Mouse (Mus musculus): ENCODE results near the gene Calml4.
"Not testable (repeated sequence)": the region's sequence is repeated elsewhere in the genome, so short reads cannot be mapped to it uniquely, and the experiment has no call there.

The Calml4 gene

DNA sequence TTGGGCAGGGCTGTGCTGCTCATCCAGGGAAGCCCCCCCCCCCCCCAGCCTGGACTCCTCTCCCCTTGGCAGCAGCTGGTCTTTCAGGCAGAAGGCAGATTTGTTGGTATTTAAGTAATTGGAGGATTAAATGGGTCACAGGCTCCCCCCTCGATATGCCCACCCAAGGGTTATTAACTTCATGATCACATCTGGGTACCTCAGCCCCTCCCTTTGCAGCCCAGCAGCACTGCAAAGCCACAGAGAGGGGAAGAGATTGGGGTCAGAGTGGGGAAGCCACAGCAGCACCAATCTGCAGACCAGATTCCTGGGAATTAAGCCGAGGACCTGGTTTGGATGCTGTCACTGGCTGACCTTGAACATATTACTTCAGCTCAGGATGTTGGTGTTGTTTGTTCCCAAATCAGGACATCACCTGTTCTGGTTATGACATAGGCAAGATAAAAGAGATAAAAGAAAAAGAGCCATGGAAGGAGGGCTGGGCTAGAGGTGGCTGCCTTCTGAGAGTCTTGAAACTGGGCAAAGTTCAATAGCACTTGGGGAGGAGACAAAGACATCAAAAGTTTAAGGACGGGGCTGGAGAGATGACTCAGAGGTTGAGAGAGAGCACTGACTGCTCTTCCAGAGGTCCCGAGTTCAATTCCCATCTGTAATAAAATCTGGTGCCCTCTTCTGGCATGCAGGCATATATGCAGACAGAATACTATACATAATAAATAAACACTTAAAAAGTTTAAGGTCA lies 22.0 kb upstream of the Calml4 start:
- no peak for DNase-seq (ENCODE audit: low read depth)

DNA sequence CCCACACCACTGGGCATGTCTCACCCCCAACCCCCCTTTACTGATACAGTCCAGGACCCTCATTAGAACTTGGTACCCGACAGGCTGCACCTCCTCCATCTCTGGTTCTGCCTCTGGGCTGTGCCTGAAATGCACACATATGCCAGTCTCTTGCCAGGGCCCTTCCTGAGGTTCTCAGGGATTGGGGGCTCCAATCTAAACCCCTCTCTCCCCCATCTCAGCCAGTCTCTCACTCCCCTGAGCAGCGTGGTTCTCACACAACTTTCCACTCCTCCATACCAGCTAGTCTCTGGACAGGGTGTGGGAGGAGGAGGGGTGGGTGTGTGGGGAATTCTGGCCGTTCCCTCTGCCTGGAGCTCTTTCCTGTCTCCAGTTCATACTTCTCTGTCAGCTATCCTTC lies 20.3 kb upstream of the Calml4 start:
- no peak for DNase-seq (ENCODE audit: low read depth)

DNA sequence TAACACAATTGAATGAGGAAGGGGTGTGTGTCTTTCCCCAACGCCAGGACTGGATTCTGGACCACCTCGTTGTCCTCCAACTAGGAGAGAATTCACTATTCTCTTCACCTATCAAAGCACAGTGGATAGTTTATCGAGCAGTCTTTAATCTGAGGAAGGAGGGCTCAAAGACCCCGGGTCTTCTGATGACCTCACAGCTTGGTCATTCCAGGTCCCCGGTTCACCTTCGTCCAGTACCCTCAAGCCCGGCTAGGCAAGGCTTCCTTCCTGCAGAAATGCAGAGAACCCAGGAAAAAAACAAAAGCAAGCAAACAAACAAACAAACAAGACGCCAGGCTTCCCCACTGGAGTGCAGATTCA lies 19.8 kb upstream of the Calml4 start:
- no peak for DNase-seq (ENCODE audit: low read depth)

DNA sequence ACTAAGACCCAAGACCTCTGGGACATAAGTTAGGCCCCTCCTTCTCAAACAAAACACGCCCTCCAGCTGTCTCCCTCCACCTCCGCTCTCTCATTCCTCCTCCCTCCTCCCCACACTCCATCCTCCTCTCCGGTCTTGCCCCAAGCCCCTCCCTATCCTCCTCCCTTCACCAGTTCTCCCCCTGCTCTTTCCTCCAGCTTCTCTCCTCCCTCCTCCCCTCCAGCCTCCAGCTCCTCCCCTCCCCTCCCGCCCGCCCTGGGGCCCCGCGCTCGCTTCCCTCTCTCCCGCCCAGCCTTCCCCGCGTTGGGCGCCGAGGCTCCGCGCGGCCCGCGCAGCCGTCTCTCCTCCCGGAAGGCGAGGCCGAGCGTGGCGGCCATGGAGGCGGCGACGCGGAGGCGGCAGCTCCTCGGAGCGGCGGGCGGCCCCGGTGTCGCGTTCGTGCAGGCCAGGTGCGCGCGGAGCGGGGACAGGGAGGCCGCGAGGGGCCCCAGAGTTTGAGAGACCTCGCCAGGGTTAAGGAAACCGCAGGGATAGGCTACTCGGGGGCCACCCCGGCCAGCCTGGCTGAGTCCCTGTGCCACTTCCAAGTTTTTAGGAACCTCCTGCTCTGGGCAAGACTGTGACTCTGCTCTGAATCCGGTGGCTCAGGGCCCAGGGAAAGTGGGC lies 19.2 kb upstream of the Calml4 start, which contains the start of gene Cln6:
Cln6 (plus strand) TSS at position 280 of the 666 bp plus-strand sequence.
- peak; percentile 87 for DNase-seq (ENCODE audit: low read depth)

DNA sequence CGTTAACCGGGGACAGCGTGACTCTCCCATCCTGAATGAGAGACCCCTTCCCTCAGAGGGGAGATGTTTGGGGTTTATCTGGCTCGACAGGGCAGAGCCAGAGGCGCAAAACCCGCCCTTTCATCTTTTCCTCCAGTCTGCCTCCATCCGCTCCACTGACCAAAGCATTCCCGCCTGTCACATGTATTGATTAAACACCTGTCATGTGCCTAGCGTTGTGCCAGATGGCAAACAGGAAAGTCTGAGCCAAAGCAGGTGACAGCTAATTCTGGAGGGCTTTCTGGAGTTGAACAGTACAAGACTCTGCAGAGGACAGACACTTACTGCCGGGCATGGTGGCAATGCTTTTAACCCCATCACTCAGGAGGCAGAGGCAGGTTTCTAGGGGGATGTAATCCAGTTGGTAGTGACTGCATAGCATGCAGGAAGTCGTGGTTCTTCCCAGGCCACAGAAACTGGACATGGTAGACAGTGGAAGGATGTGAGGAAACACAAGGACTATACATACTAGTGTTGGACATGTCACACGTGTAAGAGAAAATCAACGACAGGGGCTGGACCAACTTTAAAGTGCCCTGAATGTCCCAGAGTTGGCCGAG lies 18.6 kb upstream of the Calml4 start:
- DNase-seq (ENCODE audit: low read depth) = no peak

DNA sequence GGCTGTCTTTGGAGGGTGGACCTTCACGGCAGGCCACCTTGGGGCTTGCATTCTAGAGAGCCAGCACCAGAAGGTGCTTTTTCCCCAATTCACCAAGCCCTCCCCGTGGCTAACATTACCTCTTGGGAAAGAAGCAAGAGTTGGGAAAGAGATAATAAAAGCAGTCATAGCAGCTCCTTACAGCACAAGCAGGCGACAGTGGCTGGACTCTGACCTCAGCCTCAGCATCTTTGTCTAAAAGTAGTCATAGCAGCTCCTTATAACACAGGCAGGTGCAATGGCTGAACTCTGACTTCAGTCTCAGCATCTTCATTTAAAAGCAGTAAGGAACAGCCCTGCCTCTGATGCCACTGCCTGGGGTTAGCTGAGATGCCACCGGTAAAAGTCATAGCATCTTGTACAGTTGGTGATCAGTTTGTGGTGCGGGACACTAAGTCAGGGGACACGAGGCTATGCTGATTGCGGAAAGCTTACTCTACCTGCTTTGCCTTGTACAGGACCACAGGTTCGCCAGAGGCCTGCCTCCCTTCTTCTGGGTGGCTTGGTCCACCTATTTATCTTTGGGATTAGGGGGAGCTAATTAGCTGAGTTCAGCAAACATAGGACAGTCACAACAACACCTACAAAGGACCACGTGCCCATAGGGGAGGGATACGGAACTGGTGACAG lies 14.4 kb upstream of the Calml4 start:
- DNase-seq (ENCODE audit: low read depth) = no peak

DNA sequence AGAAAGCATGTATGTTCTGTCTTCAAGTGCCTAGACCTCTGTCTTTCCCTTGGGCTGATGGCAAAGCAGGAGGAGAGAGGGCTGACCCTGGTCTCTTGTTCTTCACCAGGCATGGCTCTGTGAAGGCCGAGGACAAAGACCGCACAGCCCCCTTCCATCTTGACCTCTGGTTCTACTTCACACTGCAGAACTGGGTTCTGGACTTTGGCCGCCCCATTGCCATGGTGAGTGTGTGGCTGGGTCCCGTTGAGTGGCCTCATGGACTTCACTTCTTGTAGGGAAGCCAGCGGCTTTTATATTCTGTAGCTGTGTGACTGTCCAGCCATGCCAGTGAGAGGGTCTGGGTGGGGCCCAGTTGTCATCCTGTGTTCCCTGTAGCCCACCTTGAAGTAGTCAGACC lies 13.4 kb upstream of the Calml4 start:
- DNase-seq (ENCODE audit: low read depth) = no peak

DNA sequence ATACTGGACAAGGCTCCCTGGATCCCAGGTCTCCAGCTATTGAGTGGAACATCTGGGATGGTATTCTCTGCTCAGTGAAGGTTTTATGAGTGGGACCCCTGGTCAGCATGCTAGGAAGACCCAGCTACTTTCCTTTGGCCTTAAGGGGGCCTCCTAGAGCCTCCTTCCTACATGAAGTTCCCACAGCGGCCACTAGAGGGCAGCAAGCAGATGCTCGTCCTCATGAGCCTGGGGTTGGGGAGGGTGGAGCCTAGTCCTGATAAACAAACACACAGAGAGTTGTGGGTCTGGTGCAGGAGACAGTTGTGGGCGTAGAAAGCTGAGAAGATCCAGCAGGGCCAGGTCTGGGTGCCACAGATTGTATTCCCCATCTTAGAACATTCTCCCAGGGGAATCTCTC lies 10.2 kb upstream of the Calml4 start:
- DNase-seq (ENCODE audit: low read depth) = peak; percentile 93

DNA sequence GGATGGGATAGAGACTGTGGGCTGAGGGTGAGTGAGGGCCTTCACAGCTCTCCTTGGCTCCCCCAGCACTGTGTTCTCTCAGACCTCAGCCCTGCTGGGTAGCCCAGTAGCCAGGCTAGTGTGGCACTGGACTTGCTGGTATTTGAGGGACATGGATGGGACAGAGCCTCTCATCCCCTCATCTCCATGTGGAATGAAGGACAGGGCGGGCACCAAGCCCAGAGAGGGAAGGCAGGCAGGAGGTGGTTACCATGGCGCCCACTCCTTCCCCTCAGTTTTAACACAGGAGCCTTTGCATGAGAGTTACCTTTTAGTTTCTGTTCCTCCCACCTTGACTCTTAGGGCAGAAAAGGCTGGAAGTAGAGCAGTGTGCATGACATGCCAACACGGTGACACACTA lies 9.2 kb upstream of the Calml4 start:
- DNase-seq (ENCODE audit: low read depth) = no peak

DNA sequence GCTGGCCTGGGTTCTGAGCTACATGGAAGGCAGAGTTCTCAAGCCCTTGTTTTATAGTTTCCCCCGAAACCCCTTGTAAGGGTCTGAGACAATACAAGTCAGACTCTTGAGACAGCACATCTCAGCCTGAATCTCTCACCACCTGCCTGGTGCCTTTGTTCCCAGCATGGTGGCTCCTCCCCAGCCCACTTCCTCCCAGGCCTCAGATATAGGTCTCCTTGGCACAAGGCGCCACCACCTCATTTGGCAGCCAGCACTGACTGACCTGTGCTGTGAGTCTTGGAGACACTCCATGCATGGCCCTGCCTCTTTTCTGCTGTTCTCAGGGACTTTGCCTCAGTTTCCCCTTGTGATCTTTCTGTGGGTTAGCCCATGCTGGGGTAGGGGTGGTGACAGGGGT lies 6.3 kb upstream of the Calml4 start:
- no peak for DNase-seq (ENCODE audit: low read depth)

DNA sequence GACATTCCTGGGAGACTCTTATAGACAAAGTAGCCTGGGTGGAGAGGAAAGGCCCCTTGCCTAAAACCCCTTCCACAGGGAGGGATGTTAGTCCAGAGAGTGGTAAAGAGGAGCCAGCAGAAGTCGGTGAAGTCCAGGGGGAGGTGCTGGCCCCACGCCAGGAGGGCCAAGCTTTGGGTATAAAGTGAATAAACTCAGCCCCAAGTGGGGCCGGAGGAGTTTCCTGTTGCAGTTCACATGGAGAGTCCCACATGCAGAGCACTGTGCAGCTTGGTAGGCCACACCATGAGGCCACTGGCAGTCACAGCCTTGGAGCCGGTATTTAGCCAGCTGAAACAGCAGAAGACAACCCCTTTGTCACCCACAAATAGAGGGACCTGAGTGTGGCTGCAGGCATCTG lies 3.4 kb upstream of the Calml4 start:
- no peak for DNase-seq (ENCODE audit: low read depth)

DNA sequence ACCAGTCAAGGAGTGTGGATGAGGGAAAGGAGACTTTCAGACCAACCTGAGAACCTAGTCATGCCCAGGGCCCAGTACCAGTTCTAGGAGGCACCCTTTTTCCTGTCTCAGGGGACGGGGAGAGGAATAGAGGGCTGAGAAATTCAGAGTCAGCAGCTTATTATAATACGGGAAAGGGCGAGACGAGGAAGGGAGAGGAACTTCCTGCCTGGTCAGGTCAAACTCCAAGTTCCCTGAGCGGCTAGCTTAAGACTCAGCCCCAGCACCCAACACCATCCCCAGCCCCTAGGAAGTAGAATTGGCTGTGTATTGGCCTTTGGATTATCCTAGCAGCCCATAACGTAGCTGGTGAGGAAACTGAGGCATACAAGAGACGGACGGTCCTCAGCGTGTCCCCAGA lies 664 bp upstream of the Calml4 start:
- DNase-seq (ENCODE audit: low read depth) = no peak

DNA sequence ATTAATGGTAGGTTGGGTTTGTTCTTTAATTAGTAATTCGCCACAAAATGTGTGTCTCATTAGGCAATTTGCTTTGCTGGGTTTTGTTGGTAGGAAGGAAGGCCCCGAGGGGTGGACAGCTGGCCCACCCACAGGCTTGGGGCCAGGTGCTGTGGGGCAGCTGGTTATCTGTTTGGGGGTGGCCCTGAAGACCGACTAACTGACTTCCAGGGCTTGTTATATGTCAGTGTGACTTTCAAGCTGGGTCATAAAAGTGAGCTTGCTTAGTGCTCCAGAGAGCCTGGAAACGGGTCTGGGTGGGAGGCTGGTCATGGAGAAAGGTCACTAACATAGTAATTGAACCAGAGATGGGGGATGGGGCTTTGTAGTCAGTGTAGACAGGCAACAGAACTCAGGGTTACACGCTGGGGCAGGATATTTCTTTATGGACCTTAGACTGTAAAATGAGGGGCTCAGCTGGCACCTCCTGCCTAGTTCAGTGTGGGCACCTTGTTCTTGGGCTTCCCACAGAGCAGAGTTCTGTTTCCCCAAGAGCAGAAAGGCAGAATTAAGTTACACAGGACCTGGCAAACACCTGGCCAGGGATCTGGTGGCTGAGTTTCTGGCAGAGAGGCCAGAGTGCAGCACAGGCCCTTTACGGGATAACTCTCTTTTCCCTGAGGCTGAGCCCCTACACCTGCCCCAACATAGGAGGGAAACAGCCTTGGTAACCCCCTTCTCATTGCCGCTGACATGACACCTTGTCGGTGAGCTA lies 563 bp downstream of the Calml4 start:
- DNase-seq (ENCODE audit: low read depth) = no peak

DNA sequence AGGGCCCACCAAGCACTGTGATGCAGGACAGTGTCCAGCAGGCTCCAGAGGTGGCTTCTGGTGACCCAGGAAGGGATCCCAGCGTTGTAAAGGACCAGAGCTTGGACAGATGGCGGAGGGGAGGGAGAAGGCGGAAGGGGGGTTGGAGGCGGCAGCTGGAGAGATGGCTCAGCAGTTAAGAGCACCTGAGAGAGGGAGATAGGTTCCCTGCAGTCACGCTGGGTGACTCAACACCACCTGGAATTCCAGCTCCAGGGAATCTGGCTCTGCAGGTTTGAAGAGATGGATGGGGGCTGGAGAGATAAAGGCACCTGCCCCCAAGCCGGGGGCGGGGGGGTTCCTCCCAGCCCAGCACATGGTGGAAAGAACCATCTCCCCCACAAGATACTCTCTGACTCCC lies 2.2 kb downstream of the Calml4 start:
- not testable (repeated sequence) for DNase-seq (ENCODE audit: low read depth)

DNA sequence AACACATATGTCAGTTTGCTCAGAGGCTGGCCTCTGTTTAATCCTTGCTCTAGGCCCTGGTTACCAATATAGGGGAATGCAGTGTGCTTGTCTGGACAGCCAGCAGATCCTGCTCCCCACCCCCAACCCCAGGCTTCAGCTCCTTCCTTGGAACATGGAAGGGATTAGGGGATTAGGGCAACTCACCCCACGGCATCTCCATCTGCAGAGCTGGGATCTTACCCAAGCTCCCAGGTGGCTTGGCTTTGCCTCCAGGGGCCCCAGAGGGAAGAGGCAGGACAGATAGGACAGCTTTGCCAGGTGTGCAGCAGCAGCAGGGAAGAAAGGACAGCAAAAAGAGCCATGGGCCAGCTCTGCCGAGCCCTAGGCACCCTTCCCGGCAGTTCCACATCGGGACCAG lies 3.0 kb downstream of the Calml4 start:
- no peak for DNase-seq (ENCODE audit: low read depth)

DNA sequence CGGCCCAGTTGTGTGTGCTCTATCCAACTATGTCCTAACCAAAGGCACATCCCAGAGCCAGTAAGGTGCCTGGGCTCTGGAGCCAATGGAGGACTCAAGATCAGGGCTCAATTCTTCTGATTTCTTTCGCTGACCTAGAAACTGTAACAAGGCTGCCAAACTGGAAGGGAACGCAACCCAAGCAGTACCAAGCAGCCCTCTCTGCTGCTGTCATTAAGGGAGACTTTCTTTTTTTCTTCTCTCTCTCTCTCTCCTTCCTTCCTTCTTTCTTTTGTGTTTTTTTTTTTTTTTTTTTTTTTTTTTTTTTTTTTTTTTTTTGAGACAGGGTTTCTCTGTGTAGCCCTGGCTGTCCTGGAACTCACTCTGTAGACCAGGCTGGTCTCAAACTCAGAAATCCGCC lies 11.4 kb downstream of the Calml4 start:
- not testable (repeated sequence) for DNase-seq (ENCODE audit: low read depth)

DNA sequence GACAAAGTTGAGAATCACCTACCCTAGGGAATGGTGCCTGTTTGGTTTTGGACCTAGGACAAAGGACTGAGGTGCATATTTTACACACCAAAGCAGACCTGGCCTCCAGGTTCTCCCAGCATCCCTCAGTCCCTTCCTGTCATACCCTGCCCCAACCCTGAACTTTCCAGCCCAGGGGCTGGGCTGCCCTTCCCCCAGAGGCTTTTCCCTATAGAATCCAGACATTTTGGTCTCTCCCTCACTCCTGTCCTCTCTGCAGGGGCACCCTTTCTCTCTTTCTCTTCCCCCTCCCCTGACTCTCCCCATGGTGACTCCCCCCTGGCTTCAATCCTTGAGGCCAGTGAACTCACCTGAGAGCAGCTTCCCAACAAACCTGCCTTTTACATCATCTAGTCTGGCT lies 12.8 kb downstream of the Calml4 start:
- no peak for DNase-seq (ENCODE audit: low read depth)

DNA sequence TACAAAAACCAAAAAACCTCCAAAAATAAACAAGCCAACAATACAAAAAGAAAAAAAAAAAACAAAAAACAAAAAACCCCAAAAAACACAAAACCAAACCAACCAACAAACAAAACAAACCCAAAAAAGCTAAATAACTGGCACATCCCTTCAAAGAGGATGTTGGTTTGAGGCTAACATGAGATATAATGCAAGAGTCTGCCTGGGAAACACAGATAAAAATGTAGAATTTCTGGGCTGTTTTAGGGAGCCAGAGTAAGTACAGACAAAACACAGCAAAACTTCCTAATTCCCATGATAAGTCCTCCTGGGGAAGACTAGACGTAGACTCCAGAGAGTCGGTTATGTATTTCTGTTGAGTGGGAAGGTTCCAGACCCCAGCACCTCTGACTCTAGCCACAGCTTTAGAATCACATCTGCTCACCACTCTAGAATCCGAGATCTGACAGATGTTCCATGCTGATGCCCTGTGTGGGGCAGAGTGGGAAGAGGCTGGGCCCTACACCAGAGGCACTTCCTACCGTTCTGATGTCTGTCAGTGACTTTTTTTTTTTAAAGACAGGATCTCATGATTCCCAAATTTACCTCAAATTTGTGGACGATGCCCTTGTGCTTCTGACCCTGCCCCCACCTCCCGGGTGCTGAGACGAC lies 19.2 kb downstream of the Calml4 start:
- DNase-seq (ENCODE audit: low read depth) = no peak

DNA sequence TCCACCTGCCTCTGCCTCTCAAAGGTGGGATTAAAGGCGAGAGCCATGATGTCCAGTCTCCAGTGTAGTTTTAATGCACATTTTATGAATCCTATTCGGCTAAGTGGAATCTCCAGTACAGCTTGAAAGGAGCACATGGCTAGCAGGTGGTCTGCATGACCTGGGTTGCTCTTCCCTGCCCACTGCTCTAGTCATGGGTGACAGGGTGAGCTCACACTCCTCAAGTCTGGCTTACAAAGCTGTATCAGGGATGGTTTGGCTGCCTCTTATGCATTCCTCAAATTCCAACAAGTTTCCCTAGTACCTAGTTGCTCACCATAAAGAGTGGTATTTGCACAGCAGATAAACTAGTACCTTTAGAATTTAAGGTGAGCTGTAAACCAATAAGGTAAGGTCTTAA lies 19.9 kb downstream of the Calml4 start:
- DNase-seq (ENCODE audit: low read depth) = no peak

DNA sequence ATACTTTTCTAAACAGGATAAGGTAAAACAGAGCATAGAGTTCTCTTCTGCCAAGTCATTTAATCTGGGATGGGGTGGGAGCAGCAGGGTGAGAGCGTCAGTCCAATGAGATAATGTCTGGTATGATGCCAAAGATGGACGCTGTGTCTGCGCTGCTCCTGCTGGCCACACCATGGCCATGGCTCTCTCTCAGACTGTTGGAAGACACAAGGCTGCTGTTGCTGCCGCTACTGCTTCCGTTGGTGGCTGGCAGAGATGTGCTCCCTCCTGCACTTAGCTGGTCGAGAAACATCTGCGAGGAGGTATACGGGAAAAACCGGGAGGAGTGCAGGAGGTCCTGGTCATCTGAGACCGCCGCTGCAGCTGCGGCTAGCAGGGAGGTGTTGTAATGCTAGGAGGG lies 24.0 kb downstream of the Calml4 start:
- no peak for DNase-seq (ENCODE audit: low read depth)

DNA sequence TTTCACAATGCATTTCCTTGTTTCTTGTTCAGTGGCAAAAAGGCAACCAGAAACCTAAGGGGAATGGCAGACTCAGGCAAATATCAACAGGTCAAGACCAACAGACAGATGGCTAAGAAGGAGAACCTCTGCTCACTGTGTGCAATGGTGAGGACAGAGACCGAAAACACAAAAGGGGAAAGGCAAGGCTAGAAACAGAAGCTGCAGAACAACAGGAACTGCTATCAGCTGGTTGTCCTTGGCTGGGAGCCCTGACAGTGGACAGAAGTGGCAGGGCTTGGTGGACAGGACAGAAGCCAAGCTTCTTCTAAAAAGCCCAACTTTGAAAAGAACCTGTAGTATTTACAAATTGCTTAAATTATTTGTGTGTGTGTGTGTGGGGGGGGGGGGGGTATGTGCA lies 36.6 kb downstream of the Calml4 start:
- no peak for DNase-seq (ENCODE audit: low read depth)

DNA sequence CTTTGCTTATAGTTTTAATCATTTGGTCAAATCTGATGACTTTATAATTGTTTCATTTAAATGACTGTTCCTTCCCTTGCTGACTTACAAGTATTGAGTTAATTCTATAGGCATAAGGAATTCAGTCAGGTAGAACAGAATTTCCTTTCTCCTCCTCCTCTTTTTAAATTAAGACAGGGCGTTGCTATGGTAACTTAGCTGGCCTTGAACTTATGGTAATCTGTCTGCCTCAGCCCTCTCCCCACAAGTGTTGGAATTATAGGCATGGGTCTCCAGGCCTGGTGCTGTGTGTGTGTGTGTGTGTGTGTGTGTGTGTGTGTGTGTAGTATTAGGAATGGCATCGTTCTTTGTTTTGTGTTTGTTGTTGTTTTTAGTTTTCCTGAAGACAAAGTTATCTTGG lies 43.9 kb downstream of the Calml4 start:
- no peak for DNase-seq (ENCODE audit: low read depth)

Data from induced T-regulatory cell, adult 2 months (primary cell).